Mouse (Mus musculus): ENCODE results near the gene Deaf1. TPM values are rescaled to one million over a fixed set of nuclear protein-coding genes. Genes with fewer than 3 reads are reported as not detected.
"Not testable (repeated sequence)": the region's sequence is repeated elsewhere in the genome, so short reads cannot be mapped to it uniquely, and the experiment has no call there.

Gene Deaf1
- polyA plus RNA-seq, 1 experiment from 2014 or later = 29.4 TPM

DNA sequence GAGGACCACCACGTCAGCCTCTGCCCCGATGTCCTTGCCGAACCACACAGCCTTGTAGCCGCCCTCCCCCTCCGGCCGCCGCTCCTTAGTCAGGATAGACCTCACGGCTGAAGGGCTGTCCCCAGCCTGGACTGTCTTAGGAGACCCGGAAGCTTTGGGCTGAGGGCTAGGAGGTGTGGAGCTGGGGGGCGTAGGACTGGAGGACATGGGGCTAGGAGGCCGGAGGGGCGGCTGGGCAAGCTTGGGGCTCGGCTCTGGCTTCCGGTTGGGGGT, 58.3 kb downstream of the Deaf1 start:
- H3K4me1 ChIP-seq (replicated peaks) = peaks cover 16% of the 10 kb centered on the region
- 73% methylated on average over 14 of the region's 14 CpGs for WGBS
- ATAC-seq (replicated peaks; ENCODE audit: insufficient number of reproducible peaks, insufficient read depth, low FRiP score, low read depth) = no peak
- H3K27me3 ChIP-seq = no peaks in the 10 kb centered on the region
- H3K9me3 ChIP-seq (replicated peaks) = no peaks in the 10 kb centered on the region
- H3K9ac ChIP-seq = no peak overlapping the region
- H3K27ac ChIP-seq = no peak overlapping the region
- H3K36me3 ChIP-seq = no peaks in the 10 kb centered on the region
- peak overlapping the region; percentile 52 for H3K4me2 ChIP-seq
- peak overlapping the region; percentile 19 for H3K4me3 ChIP-seq

DNA sequence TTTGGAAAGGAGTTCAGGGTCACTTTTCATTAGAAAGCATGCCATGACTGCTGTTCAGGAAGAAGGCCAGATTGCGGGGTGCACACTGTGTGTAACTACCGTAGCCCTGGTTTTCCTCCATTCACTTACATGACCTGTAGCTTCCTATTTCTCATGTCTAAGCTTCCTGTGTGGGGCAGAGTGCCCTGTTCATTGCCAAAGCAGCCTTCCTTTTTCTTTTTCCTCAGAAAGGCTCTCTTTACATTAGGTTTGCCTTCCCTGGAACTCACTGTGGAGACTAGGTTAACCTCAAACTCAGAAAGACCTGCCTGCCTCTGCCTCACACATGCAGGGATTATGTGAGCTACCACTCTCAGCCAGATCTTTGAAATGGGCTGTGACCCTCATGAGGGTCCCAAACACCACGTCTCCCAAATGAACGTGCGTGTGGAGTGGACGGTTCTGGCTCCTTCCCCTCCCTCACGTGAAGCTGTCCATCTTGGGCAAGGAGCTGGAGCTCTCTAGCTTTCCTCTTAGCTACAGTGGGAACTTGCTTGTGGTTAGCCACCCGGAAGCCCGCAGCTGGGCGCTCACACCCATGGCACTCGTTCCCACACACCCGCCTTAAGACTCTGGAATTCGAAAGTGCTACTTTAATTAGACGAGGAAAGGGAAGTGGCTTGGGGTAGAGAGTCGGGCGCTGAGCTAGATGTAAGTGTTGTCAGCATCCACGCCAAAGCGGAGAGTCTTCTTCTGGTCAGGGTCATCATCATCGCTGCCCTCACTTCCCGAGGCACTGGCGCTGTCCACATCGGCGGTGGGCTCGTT, 58.8 kb downstream of the Deaf1 start:
- no peak overlapping the region for H3K27ac ChIP-seq
- H3K9ac ChIP-seq = no peak overlapping the region
- 60% methylated on average over 24 of the region's 24 CpGs for WGBS
- H3K36me3 ChIP-seq = peaks cover 5% of the 10 kb centered on the region; the same call in 1 of the 2 replicates
- ATAC-seq (replicated peaks; ENCODE audit: insufficient number of reproducible peaks, insufficient read depth, low FRiP score, low read depth) = no peak
- peaks cover 16% of the 10 kb centered on the region for H3K4me1 ChIP-seq (replicated peaks)
- H3K4me3 ChIP-seq = peak overlapping the region; percentile 19
- H3K27me3 ChIP-seq = no peaks in the 10 kb centered on the region
- no peaks in the 10 kb centered on the region for H3K9me3 ChIP-seq (replicated peaks)
- H3K4me2 ChIP-seq = peak overlapping the region; percentile 52

DNA sequence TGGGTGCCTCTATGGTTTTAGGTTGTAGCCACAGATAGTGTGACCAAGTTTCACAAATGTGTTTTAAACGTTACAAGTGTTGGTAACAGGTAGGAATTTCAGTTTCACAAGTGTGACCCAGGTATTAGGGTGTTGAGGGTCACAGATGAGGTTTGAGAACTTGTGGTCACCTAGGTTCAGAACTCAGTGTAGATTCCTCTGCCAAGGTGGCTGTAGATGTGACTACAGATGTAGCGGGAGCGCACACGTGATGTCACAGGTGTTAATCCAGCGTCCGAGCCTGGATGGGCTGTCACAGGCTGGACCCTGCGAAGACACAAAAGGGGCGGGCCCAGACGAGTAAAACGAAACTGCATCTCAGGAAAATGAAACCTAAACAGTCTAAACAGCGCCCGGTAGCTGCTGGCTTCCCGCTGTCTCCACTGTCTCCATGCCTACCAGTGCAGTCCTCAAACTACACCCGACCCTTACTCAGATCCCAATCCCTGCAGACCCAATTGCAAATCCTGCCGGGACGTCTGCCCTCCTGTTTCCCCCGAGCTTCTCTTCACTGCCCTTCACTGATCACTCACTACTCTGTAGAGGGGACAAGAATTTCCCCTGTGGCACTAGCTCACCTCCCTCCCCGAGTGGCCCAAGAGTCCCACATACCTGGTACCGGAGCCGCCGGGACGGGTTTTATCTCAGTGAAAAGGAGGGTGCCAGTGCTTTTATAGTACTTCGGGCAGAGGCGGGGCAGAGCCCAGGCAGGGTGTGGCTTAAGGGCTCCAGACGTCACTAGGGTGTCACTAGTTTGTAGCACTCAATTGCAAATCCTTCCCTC, 61.5 kb downstream of the Deaf1 start, which contains the start of gene Irf7:
TSS of gene Irf7 (minus strand) at position 743 of the 823 bp plus-strand sequence.
- 8% methylated on average over 25 of the region's 25 CpGs for WGBS
- 0 out of 2 replicates have a peak within 1 kb of the TSS, but pooled peaks have one; percentile 9 for H3K27ac ChIP-seq
- ATAC-seq (replicated peaks; ENCODE audit: insufficient number of reproducible peaks, insufficient read depth, low FRiP score, low read depth) = peak; percentile 73

DNA sequence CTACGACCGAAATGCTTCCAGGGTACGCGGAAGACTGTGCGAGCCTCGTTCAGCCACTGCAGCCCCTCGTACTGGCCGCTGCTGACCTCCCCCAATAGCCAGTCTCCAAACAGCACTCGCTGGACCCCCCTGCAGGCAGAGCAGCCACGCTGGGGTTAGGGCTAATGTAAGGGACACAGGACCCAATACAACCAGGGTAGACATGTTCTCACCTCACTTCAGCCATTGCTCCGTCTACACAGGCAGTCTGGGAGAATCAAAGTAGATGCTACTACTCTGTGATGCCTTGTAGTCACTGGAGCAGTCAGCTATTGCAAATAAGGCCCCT, 62.1 kb downstream of the Deaf1 start:
- H3K4me1 ChIP-seq (replicated peaks) = peaks cover 16% of the 10 kb centered on the region
- H3K27me3 ChIP-seq = no peaks in the 10 kb centered on the region
- WGBS = 36% methylated on average over 11 of the region's 11 CpGs
- H3K4me2 ChIP-seq = peak overlapping the region; percentile 89
- peak overlapping the region; percentile 71 for H3K4me3 ChIP-seq
- peaks cover 37% of the 10 kb centered on the region for H3K36me3 ChIP-seq
- ATAC-seq (replicated peaks; ENCODE audit: insufficient number of reproducible peaks, insufficient read depth, low FRiP score, low read depth) = no peak
- H3K9ac ChIP-seq = no peak overlapping the region
- H3K9me3 ChIP-seq (replicated peaks) = no peaks in the 10 kb centered on the region
- H3K27ac ChIP-seq = no peak overlapping the region

More for the DNA sequence above, 61.5 kb downstream of the Deaf1 start, which contains the start of gene Irf7:
- Histone ChIP-seq H3K36me3 (peaks cover 31% of the 10 kb centered on the region), H3K9ac (peak within 1 kb of the TSS; percentile 69), H3K27me3 (no peaks in the 10 kb centered on the region), H3K4me2 (peak within 1 kb of the TSS; percentile 89), H3K4me1 (replicated peaks) (peaks cover 16% of the 10 kb centered on the region), H3K4me3 (peak within 1 kb of the TSS; percentile 71), H3K9me3 (replicated peaks) (no peaks in the 10 kb centered on the region)

DNA sequence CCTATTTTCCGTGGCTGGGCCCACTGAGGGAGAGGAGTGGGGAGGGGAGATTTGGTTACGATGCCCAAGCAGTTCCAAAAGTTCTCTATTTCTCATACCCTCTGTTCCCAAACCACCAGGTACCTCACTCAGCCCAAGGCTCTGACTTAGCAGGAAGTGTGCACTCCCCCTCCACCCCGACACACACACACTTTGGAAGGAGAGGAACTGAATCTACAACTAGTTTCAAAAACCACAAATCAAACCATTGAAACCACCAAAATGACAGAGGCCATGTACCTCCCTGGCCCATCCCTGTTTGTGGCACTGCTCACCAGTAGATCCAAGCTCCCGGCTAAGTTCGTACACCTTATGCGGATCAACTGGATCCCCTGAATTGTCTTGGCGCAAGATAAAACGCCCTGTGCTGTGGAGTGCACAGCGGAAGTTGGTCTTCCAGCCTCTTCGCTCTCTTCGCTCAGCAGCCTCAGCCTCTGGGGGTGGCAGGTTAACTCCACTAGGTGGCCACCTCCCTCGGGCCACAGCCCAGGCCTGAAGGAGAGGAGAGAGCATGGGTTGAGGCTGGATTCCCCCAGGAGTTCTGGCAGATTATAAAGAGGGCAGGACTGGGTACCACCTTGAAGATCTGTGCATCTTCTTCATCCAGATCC, 62.6 kb downstream of the Deaf1 start:
- H3K27ac ChIP-seq = no peak overlapping the region
- WGBS = 30% methylated on average over 12 of the region's 12 CpGs
- no peak overlapping the region for H3K9ac ChIP-seq
- H3K9me3 ChIP-seq (replicated peaks) = no peaks in the 10 kb centered on the region
- peaks cover 16% of the 10 kb centered on the region for H3K4me1 ChIP-seq (replicated peaks)
- H3K4me3 ChIP-seq = peak overlapping the region; percentile 71
- H3K36me3 ChIP-seq = peaks cover 42% of the 10 kb centered on the region
- no peak for ATAC-seq (replicated peaks; ENCODE audit: insufficient number of reproducible peaks, insufficient read depth, low FRiP score, low read depth)
- peak overlapping the region; percentile 89 for H3K4me2 ChIP-seq
- H3K27me3 ChIP-seq = no peaks in the 10 kb centered on the region

DNA sequence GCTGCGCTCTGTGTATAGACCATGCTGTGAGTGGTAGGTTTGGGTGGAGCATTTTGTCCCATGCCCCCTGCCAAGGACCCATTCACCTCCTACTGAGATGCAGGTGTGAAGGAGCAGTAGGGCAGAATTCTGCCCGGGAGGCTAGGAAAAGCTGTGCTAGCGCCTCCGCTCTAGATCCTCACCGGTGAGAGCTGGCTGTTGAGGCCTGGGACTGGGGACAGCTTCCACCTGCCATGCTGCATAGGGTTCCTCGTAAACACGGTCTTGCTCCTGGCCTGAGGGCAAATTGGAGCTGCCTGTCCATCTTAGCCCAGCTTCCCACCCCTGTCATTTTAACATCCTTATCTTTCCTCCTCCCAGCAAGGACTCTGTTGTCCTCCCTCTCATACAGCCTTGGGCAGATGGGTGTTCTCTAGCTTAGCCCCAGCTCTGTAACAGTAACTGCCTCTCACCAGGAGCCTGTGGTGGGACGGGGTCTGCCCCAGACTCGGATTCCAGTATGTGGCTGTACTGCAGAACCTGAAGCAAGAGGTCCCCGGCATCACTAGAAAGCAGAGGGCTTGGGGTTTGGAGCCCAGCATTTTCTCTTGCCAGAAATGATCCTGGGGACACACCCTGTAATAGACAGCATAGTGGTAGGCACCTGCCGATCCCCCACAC, 63.3 kb downstream of the Deaf1 start:
- Histone ChIP-seq H3K27ac (no peak overlapping the region), H3K36me3 (peaks cover 49% of the 10 kb centered on the region), H3K9me3 (replicated peaks) (no peaks in the 10 kb centered on the region), H3K27me3 (no peaks in the 10 kb centered on the region), H3K4me3 (no peak overlapping the region), H3K4me2 (no peak overlapping the region), H3K9ac (no peak overlapping the region), H3K4me1 (replicated peaks) (peaks cover 16% of the 10 kb centered on the region)
- WGBS = 70% methylated on average over 11 of the region's 11 CpGs
- ATAC-seq (replicated peaks; ENCODE audit: insufficient number of reproducible peaks, insufficient read depth, low FRiP score, low read depth) = no peak

DNA sequence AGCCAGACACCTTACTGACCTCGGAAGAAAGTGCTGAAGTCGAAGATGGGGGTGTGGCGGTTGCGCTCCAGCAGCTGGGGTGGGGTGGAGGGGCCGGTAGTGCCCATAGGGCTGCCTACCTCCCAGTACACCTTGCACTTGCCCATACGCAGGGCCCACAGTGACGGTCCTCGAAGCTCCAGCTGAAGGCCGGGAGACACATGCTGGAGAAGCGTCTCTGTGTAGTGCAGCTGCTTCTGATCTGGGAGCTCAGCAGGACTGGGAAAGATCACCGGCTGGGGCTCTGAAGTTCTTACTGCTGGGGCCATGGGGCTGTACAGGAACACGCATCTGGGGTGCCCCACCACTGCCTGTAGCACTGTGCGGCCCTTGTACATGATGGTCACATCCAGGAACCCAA, 63.9 kb downstream of the Deaf1 start:
- peaks cover 54% of the 10 kb centered on the region for H3K36me3 ChIP-seq
- ATAC-seq (replicated peaks; ENCODE audit: insufficient number of reproducible peaks, insufficient read depth, low FRiP score, low read depth) = no peak

DNA sequence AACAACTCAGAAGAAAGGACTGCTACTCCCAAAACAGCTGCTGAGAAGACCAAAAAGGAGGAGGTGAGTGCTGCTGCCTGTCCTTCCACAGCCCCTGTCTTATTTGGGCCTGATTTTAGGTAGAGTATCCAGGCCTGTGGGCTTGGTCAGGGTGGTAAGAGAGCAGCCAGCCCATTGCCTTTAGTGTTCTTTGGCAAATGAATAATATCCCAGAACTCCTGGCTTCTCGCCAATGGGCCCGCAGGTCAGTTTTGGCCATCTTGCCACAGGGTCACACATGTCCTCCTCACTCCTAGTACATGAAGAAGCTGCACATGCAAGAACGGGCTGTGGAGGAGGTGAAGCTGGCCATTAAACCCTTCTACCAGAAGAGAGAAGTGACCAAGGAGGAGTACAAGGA, 66.0 kb downstream of the Deaf1 start:
- Histone ChIP-seq H3K4me1 (replicated peaks) (peaks cover 14% of the 10 kb centered on the region), H3K4me2 (no peak overlapping the region)

More for the DNA sequence above, 63.9 kb downstream of the Deaf1 start:
- Histone ChIP-seq H3K4me1 (replicated peaks) (peaks cover 16% of the 10 kb centered on the region), H3K4me2 (no peak overlapping the region), H3K9ac (no peak overlapping the region), H3K27me3 (no peaks in the 10 kb centered on the region), H3K4me3 (no peak overlapping the region), H3K27ac (no peak overlapping the region), H3K9me3 (replicated peaks) (no peaks in the 10 kb centered on the region)
- 86% methylated on average over 13 of the region's 13 CpGs for WGBS

DNA sequence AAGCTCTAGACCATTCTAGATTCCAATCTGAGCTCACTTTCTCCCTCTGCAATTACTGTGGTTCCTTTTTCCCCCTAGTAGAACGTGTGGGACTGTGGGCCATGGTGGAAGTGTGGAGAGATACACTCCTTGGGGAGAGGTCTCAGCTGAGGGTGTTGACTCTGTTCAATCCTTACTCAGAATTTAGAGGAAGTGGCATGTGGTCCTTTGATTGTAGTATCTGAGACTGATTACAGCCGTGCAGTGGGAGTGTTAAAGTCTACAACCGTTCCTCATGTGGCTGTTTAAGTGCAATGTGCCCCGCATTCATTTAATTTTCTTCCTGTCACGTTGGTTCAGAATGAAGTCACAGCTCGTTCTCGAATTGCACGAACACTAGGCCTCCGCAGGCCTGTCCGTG, 71.3 kb downstream of the Deaf1 start:
- no peak overlapping the region for H3K4me2 ChIP-seq
- peaks cover 84% of the 10 kb centered on the region for H3K36me3 ChIP-seq
- no peaks in the 10 kb centered on the region for H3K27me3 ChIP-seq
- WGBS = 82% methylated on average over 10 of the region's 10 CpGs
- H3K4me3 ChIP-seq = no peak overlapping the region
- H3K4me1 ChIP-seq (replicated peaks) = no peaks in the 10 kb centered on the region
- no peak overlapping the region for H3K27ac ChIP-seq
- no peak overlapping the region for H3K9ac ChIP-seq
- H3K9me3 ChIP-seq (replicated peaks) = no peaks in the 10 kb centered on the region
- no peak for ATAC-seq (replicated peaks; ENCODE audit: insufficient number of reproducible peaks, insufficient read depth, low FRiP score, low read depth)

More for the DNA sequence above, 66.0 kb downstream of the Deaf1 start:
- no peak for ATAC-seq (replicated peaks; ENCODE audit: insufficient number of reproducible peaks, insufficient read depth, low FRiP score, low read depth)
- Histone ChIP-seq H3K27ac (no peak overlapping the region), H3K4me3 (no peak overlapping the region), H3K9me3 (replicated peaks) (no peaks in the 10 kb centered on the region), H3K27me3 (no peaks in the 10 kb centered on the region), H3K36me3 (peaks cover 76% of the 10 kb centered on the region), H3K9ac (no peak overlapping the region)
- 91% methylated on average over 3 of the region's 3 CpGs for WGBS

DNA sequence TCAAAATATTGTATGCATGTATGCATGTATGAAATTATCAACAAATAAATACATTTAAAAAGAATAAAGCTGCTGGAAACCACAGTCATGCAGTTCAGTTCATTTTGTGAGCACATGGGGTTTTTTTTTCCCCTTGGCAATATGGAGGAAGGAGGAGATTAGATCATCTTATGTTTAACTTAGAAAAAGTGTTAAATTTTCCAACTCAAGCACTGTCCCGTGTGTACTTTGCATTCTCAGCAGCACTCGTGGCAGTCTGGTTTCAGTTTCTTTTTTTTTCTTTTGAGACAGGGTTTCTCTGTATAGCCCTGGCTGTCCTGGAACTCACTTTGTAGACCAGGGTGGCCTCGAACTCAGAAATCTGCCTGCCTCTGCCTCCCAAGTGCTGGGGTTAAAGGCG, 77.0 kb downstream of the Deaf1 start:
- not testable (repeated sequence) for H3K4me3 ChIP-seq; H3K27me3 ChIP-seq; H3K9me3 ChIP-seq (replicated peaks); H3K9ac ChIP-seq; H3K4me2 ChIP-seq; H3K27ac ChIP-seq; ATAC-seq (replicated peaks; ENCODE audit: insufficient number of reproducible peaks, insufficient read depth, low FRiP score, low read depth); H3K4me1 ChIP-seq (replicated peaks)
- 85% methylated on average over 4 of the region's 4 CpGs for WGBS
- H3K36me3 ChIP-seq = peaks cover 85% of the 10 kb centered on the region

Data from heart, embryonic 15.5 days (tissue).